Mouse (Mus musculus): ENCODE measurements around the gene Smok2b. TPM values are rescaled to one million over a fixed set of nuclear protein-coding genes. Genes with fewer than 3 reads are reported as not detected.

Smok2b gene
- 0.56 TPM for polyA plus RNA-seq (2017; shearing (Covaris generic))

DNA sequence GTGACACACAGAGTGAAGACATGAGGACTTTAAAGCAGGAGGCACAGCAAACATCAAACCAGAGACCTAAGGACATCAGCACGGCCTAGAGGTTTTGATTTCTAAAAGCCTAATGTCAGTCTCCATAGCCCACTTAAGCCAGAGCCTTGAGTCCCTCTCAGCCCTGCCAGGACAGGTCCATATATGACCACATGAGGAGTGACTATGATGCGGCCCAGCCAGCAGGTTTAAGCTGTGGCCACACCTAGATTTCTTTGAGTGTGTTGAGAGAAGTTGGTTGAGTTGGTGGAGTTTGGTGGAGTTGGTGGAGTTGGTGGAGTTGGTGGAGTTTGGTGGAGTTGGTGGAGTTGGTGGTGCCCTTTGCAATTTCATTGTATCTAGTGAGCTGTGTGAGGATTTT, at the start of gene Smok2b:
TSS of gene Smok2b (plus strand) at position 301 of the 400 bp plus-strand sequence.

GRCm38 (mm10) chr17:13220888-13221287, 9.2 kb upstream of the Smok2b start, which contains the start of gene Smok2a:
Gene Smok2a (plus strand): TSS chr17:13221188.

Other genes starting within 250 kb of the Smok2b start
- 77.8 TPM for gene Wtap, start 236.1 kb upstream of the Smok2b start, polyA plus RNA-seq (2017; shearing (Covaris generic))
- 97.5 TPM for gene Sod2, start 223.4 kb upstream of the Smok2b start, polyA plus RNA-seq (2017; shearing (Covaris generic))
- not detected for gene Gpr31b, start 178.0 kb upstream of the Smok2b start, polyA plus RNA-seq (2017; shearing (Covaris generic))
- gene Tcp10b, start 169.2 kb upstream of the Smok2b start, polyA plus RNA-seq (2017; shearing (Covaris generic)) = 0.27 TPM
- gene Unc93a, start 98.4 kb upstream of the Smok2b start, polyA plus RNA-seq (2017; shearing (Covaris generic)) = not detected
- not detected for gene Smok2a, start 9.1 kb upstream of the Smok2b start, polyA plus RNA-seq (2017; shearing (Covaris generic))
- gene Tcp10c, start 124.3 kb downstream of the Smok2b start, polyA plus RNA-seq (2017; shearing (Covaris generic)) = not detected

Data from effector memory CD4-positive, alpha-beta T cell, adult 5 months (primary cell).